Mouse (Mus musculus): ENCODE results near the gene Gm28047. TPM values are rescaled to one million over a fixed set of nuclear protein-coding genes. Genes with fewer than 3 reads are reported as not detected.
A peak's percentile ranks its signal among the peaks of the same experiment; 100 is the strongest.

The Gm28047 gene
- polyA plus RNA-seq, 2 experiments = not detected

- Histone ChIP-seq H3K27ac (no peak overlapping the region), H3K9me3 (ENCODE audit: control insufficient read depth, low read length) (no peaks in the 10 kb centered on the region), H3K4me1 (replicated peaks; ENCODE audit: control insufficient read depth in 2 of 2, insufficient read depth in 2 of 2, low read length in 1 of 2) (no peaks in the 10 kb centered on the region), H3K4me2 (ENCODE audit: low read depth) (no peak overlapping the region), H3K36me3 (replicated peaks; ENCODE audit: control insufficient read depth, insufficient read depth, low read depth) (peaks cover 7% of the 10 kb centered on the region), H3K4me3 (ENCODE audit: insufficient read depth in 1 of 2, low read depth in 2 of 2, low read length in 2 of 2) (no peak overlapping the region), H3K27me3 (ENCODE audit: control insufficient read depth, insufficient read depth, low read length) (no peaks in the 10 kb centered on the region), H3K9ac (replicated peaks) (no peak overlapping the region)
- no peak for DNase-seq (ENCODE audit: low read depth in 3 of 3, low spot score in 3 of 3)
- no peak for ATAC-seq (ENCODE audit: insufficient read depth)
- WGBS (ENCODE audit: insufficient replicate concordance) = 82% methylated on average over 4 of the region's 4 CpGs
- TF ChIP-seq EP300 (IDR thresholded peaks at IDR 0.05; ENCODE audit: low read depth) (no peak), CTCF (IDR thresholded peaks at IDR 0.05; ENCODE audit: low read depth) (no peak)
These were observed 93.3 kb downstream of the Gm28047 start for GRCm38 (mm10) chr15:102531586-102531985.

GRCm38 (mm10) chr15:102530566-102530965 is 94.3 kb downstream of the Gm28047 start:
- H3K4me1 ChIP-seq (replicated peaks; ENCODE audit: control insufficient read depth in 2 of 2, insufficient read depth in 2 of 2, low read length in 1 of 2) = no peaks in the 10 kb centered on the region
- no peaks in the 10 kb centered on the region for H3K9me3 ChIP-seq (ENCODE audit: control insufficient read depth, low read length)
- DNase-seq (ENCODE audit: low read depth in 3 of 3, low spot score in 3 of 3) (no peak), ATAC-seq (ENCODE audit: insufficient read depth) (no peak)
- WGBS (ENCODE audit: insufficient replicate concordance) = 47% methylated on average over 4 of the region's 4 CpGs
- H3K27me3 ChIP-seq (ENCODE audit: control insufficient read depth, insufficient read depth, low read length) = no peaks in the 10 kb centered on the region
- no peak overlapping the region for H3K9ac ChIP-seq (replicated peaks)
- peaks cover 5% of the 10 kb centered on the region for H3K36me3 ChIP-seq (replicated peaks; ENCODE audit: control insufficient read depth, insufficient read depth, low read depth)
- H3K4me2 ChIP-seq (ENCODE audit: low read depth) = no peak overlapping the region
- no peak overlapping the region for H3K27ac ChIP-seq
- TF ChIP-seq CTCF (IDR thresholded peaks at IDR 0.05; ENCODE audit: low read depth) = no peak
- no peak for TF ChIP-seq EP300 (IDR thresholded peaks at IDR 0.05; ENCODE audit: low read depth)
- H3K4me3 ChIP-seq (ENCODE audit: insufficient read depth in 1 of 2, low read depth in 2 of 2, low read length in 2 of 2) = no peak overlapping the region

GRCm38 (mm10) chr15:102528396-102528795 is 96.5 kb downstream of the Gm28047 start:
- no peak overlapping the region for H3K27ac ChIP-seq
- H3K9ac ChIP-seq (replicated peaks) = no peak overlapping the region
- no peak for ATAC-seq (ENCODE audit: insufficient read depth)
- peaks cover 2% of the 10 kb centered on the region; the same call in 1 of the 2 replicates for H3K36me3 ChIP-seq (replicated peaks; ENCODE audit: control insufficient read depth, insufficient read depth, low read depth)
- DNase-seq (ENCODE audit: low read depth in 3 of 3, low spot score in 3 of 3) = no peak
- no peaks in the 10 kb centered on the region for H3K9me3 ChIP-seq (ENCODE audit: control insufficient read depth, low read length)
- H3K27me3 ChIP-seq (ENCODE audit: control insufficient read depth, insufficient read depth, low read length) = no peaks in the 10 kb centered on the region
- no peak overlapping the region for H3K4me3 ChIP-seq (ENCODE audit: insufficient read depth in 1 of 2, low read depth in 2 of 2, low read length in 2 of 2)
- WGBS (ENCODE audit: insufficient replicate concordance) = 69% methylated on average over 1 of the region's 1 CpGs
- no peak for TF ChIP-seq CTCF (IDR thresholded peaks at IDR 0.05; ENCODE audit: low read depth)
- no peak for TF ChIP-seq EP300 (IDR thresholded peaks at IDR 0.05; ENCODE audit: low read depth)
- no peaks in the 10 kb centered on the region for H3K4me1 ChIP-seq (replicated peaks; ENCODE audit: control insufficient read depth in 2 of 2, insufficient read depth in 2 of 2, low read length in 1 of 2)
- H3K4me2 ChIP-seq (ENCODE audit: low read depth) = no peak overlapping the region

GRCm38 (mm10) chr15:102527936-102528335 is 96.9 kb downstream of the Gm28047 start:
- no peaks in the 10 kb centered on the region for H3K9me3 ChIP-seq (ENCODE audit: control insufficient read depth, low read length)
- no peak for DNase-seq (ENCODE audit: low read depth in 3 of 3, low spot score in 3 of 3)
- no peak overlapping the region for H3K4me3 ChIP-seq (ENCODE audit: insufficient read depth in 1 of 2, low read depth in 2 of 2, low read length in 2 of 2)
- 57% methylated on average over 3 of the region's 3 CpGs for whole genome bisulfite sequencing (ENCODE audit: insufficient replicate concordance)
- no peak overlapping the region for H3K4me2 ChIP-seq (ENCODE audit: low read depth)
- no peak overlapping the region for H3K27ac ChIP-seq
- H3K27me3 ChIP-seq (ENCODE audit: control insufficient read depth, insufficient read depth, low read length) = no peaks in the 10 kb centered on the region
- no peaks in the 10 kb centered on the region; the same call in 1 of the 2 replicates for H3K36me3 ChIP-seq (replicated peaks; ENCODE audit: control insufficient read depth, insufficient read depth, low read depth)
- H3K4me1 ChIP-seq (replicated peaks; ENCODE audit: control insufficient read depth in 2 of 2, insufficient read depth in 2 of 2, low read length in 1 of 2) = no peaks in the 10 kb centered on the region
- TF ChIP-seq CTCF (IDR thresholded peaks at IDR 0.05; ENCODE audit: low read depth) (peak; percentile 61), EP300 (IDR thresholded peaks at IDR 0.05; ENCODE audit: low read depth) (no peak)
- no peak for ATAC-seq (ENCODE audit: insufficient read depth)
- no peak overlapping the region for H3K9ac ChIP-seq (replicated peaks)

GRCm38 (mm10) chr15:102526111-102527002 is 98.5 kb downstream of the Gm28047 start:
- Histone ChIP-seq H3K4me2 (ENCODE audit: low read depth) (no peak overlapping the region), H3K9me3 (ENCODE audit: control insufficient read depth, low read length) (no peaks in the 10 kb centered on the region), H3K4me1 (replicated peaks; ENCODE audit: control insufficient read depth in 2 of 2, insufficient read depth in 2 of 2, low read length in 1 of 2) (no peaks in the 10 kb centered on the region), H3K36me3 (replicated peaks; ENCODE audit: control insufficient read depth, insufficient read depth, low read depth) (no peaks in the 10 kb centered on the region; the same call in 1 of the 2 replicates), H3K27ac (no peak overlapping the region), H3K9ac (replicated peaks) (no peak overlapping the region), H3K27me3 (ENCODE audit: control insufficient read depth, insufficient read depth, low read length) (no peaks in the 10 kb centered on the region), H3K4me3 (ENCODE audit: insufficient read depth in 1 of 2, low read depth in 2 of 2, low read length in 2 of 2) (no peak overlapping the region)
- DNase-seq (ENCODE audit: low read depth in 3 of 3, low spot score in 3 of 3) = no peak
- no peak for ATAC-seq (ENCODE audit: insufficient read depth)
- 67% methylated on average over 6 of the region's 6 CpGs for WGBS (ENCODE audit: insufficient replicate concordance)
- TF ChIP-seq EP300 (IDR thresholded peaks at IDR 0.05; ENCODE audit: low read depth) (no peak), CTCF (IDR thresholded peaks at IDR 0.05; ENCODE audit: low read depth) (no peak)
